Mouse (Mus musculus) forebrain, postnatal 0 days (tissue): Measurements from ENCODE around the gene Cbx7. TPM values are rescaled to one million over a fixed set of nuclear protein-coding genes. Genes with fewer than 3 reads are reported as not detected.
A peak's percentile ranks its signal among the peaks of the same experiment; 100 is the strongest.
"Not testable (repeated sequence)": the region's sequence is repeated elsewhere in the genome, so short reads cannot be mapped to it uniquely, and the experiment has no call there.

Experiments
- ATAC-seq: fragments of 200-750 bp; cut with Nextera tagmentation; 2 replicates; pipeline ENCODE4 v1.8.0; 2017; ENCODE audit warnings: mild to moderate bottlenecking, moderate library complexity
- DNase-seq: peaks from one replicate; pipeline ENCODE4 v3.0.0-alpha.2; 2015
- H3K27ac ChIP-seq: fragments of 300-500 bp; sonication (generic); 2 replicates; pipeline ENCODE4 v1.5.1; 2014; ENCODE audit warnings: low read depth, mild to moderate bottlenecking, antibody characterized with exemption, low read length, moderate library complexity, mixed read lengths
- H3K27me3 ChIP-seq: fragments of 300-500 bp; sonication (generic); 2 replicates; pipeline ENCODE4 v1.6.1; 2014; ENCODE audit warnings: mild to moderate bottlenecking, low read length, mixed read lengths; ENCODE audit not compliant: insufficient read depth
- H3K36me3 ChIP-seq: fragments of 300-500 bp; sonication (generic); 2 replicates; pipeline ENCODE4 v1.6.1; 2014; ENCODE audit warnings: mild to moderate bottlenecking, moderate library complexity; ENCODE audit not compliant: insufficient read depth
- H3K4me1 ChIP-seq: fragments of 300-500 bp; sonication (generic); 2 replicates; pipeline ENCODE4 v1.6.1; 2014; ENCODE audit warnings: antibody characterized with exemption; ENCODE audit not compliant: insufficient read depth
- H3K4me2 ChIP-seq: fragments of 300-500 bp; sonication (generic); 2 replicates; pipeline ENCODE4 v1.6.1; 2014; ENCODE audit warnings: low read depth, mild to moderate bottlenecking, moderate library complexity
- H3K4me3 ChIP-seq: fragments of 300-500 bp; sonication (generic); 2 replicates; pipeline ENCODE4 v1.5.1; 2014; ENCODE audit warnings: low read depth, low read length, mixed read lengths
- H3K9ac ChIP-seq: fragments of 300-500 bp; sonication (generic); 2 replicates; pipeline ENCODE4 v1.6.1; 2014; ENCODE audit warnings: mild to moderate bottlenecking
- H3K9me3 ChIP-seq: fragments of 300-500 bp; sonication (generic); 2 replicates; pipeline ENCODE4 v1.6.1; 2016; ENCODE audit warnings: low read length
- CTCF ChIP-seq: sonication (generic); IDR thresholded peaks from 2 replicates; pipeline ENCODE4 v1.5.1; 2016; ENCODE audit warnings: antibody characterized with exemption, control low read depth, low read depth
- WGBS: fragments of 180-500 bp; shearing (Covaris S2); extraction: QIAGEN DNeasy Blood & Tissue Kit; methylation state at CpG from one replicate; pipeline ENCODE4 v1.1.7; 2014; 5-methylcytosine and 5-hydroxymethylcytosine counted together
- polyA plus RNA-seq: library from polyadenylated mRNA; unstranded; fragments of >200 nt; fragmentation: Nextera tagmentation; extraction: Ambion mirVana; gene quantifications from 2 replicates; pipeline ENCODE4 v1.2.1, GENCODE M21; 2015
- total RNA-seq: library from RNA; depleted of rRNA; stranded (reverse); fragments of >200 nt; gene quantifications from 2 replicates; pipeline ENCODE4 v1.2.3, GENCODE M21; 2014

The Cbx7 gene
- total and polyA plus RNA-seq, 2 experiments from 2014 or later: 3.1 to 11.1 TPM

- ATAC-seq (peak; percentile 64), DNase-seq (peak; percentile 49)
- H3K36me3 ChIP-seq: peaks cover 14% of the 10 kb centered on the region; the same call in 1 of the 2 replicates
- H3K27ac ChIP-seq: no peak overlapping the region
- no peak overlapping the region for H3K4me3 ChIP-seq
- H3K9me3 ChIP-seq: no peaks in the 10 kb centered on the region
- WGBS: 85% methylated on average over 3 of the region's 3 CpGs
- no peaks in the 10 kb centered on the region for H3K27me3 ChIP-seq
- H3K4me1 ChIP-seq: no peaks in the 10 kb centered on the region
- no peak overlapping the region for H3K9ac ChIP-seq
- no peak overlapping the region for H3K4me2 ChIP-seq
- peak; percentile 69 for TF ChIP-seq CTCF
Measured at GRCm38 (mm10) chr15:79914357-79914756, 56.6 kb downstream of the Cbx7 start.

GRCm38 (mm10) chr15:79913761-79914346 lies 57.1 kb downstream of the Cbx7 start:
- ATAC-seq: no peak
- 90% methylated on average over 6 of the region's 6 CpGs for WGBS
- peaks cover 14% of the 10 kb centered on the region; the same call in 1 of the 2 replicates for H3K36me3 ChIP-seq

GRCm38 (mm10) chr15:79911339-79911738 lies 59.6 kb downstream of the Cbx7 start:
- no peak overlapping the region for H3K4me3 ChIP-seq

More at GRCm38 (mm10) chr15:79913761-79914346, 57.1 kb downstream of the Cbx7 start:
- no peak overlapping the region for H3K27ac ChIP-seq
- H3K4me2 ChIP-seq: no peak overlapping the region
- no peaks in the 10 kb centered on the region for H3K9me3 ChIP-seq
- no peak overlapping the region for H3K4me3 ChIP-seq
- TF ChIP-seq CTCF: no peak
- H3K9ac ChIP-seq: no peak overlapping the region
- H3K27me3 ChIP-seq: no peaks in the 10 kb centered on the region
- no peak for DNase-seq
- no peaks in the 10 kb centered on the region for H3K4me1 ChIP-seq

GRCm38 (mm10) chr15:79910812-79911211 lies 60.1 kb downstream of the Cbx7 start:
- not testable (repeated sequence) for H3K27ac ChIP-seq, DNase-seq, H3K9me3 ChIP-seq, ATAC-seq, H3K9ac ChIP-seq, H3K27me3 ChIP-seq, H3K4me2 ChIP-seq, H3K36me3 ChIP-seq, H3K4me1 ChIP-seq, H3K4me3 ChIP-seq
- 80% methylated on average over 1 of the region's 1 CpGs for WGBS

More at GRCm38 (mm10) chr15:79911339-79911738, 59.6 kb downstream of the Cbx7 start:
- H3K4me2 ChIP-seq: no peak overlapping the region
- no peaks in the 10 kb centered on the region for H3K4me1 ChIP-seq
- H3K36me3 ChIP-seq: no peaks in the 10 kb centered on the region
- no peak for ATAC-seq
- no peaks in the 10 kb centered on the region for H3K27me3 ChIP-seq
- no peak overlapping the region for H3K27ac ChIP-seq
- no peak for TF ChIP-seq CTCF
- no peaks in the 10 kb centered on the region for H3K9me3 ChIP-seq
- 74% methylated on average over 8 of the region's 8 CpGs for WGBS
- DNase-seq: no peak
- H3K9ac ChIP-seq: no peak overlapping the region

- not testable (repeated sequence) for H3K4me2 ChIP-seq, H3K4me1 ChIP-seq, H3K9ac ChIP-seq, ATAC-seq, DNase-seq, H3K9me3 ChIP-seq, H3K27ac ChIP-seq, H3K4me3 ChIP-seq, H3K27me3 ChIP-seq, H3K36me3 ChIP-seq
- 89% methylated on average over 3 of the region's 3 CpGs for WGBS
Measured at GRCm38 (mm10) chr15:79909006-79909405, 61.9 kb downstream of the Cbx7 start.

- H3K36me3 ChIP-seq: no peaks in the 10 kb centered on the region
- ATAC-seq (no peak), DNase-seq (no peak)
- H3K27me3 ChIP-seq: no peaks in the 10 kb centered on the region
- H3K4me1 ChIP-seq: no peaks in the 10 kb centered on the region
- no peak overlapping the region for H3K4me2 ChIP-seq
- WGBS: 41% methylated on average over 14 of the region's 14 CpGs
- TF ChIP-seq CTCF: no peak
- no peak overlapping the region for H3K4me3 ChIP-seq
- H3K9me3 ChIP-seq: no peaks in the 10 kb centered on the region
- no peak overlapping the region for H3K9ac ChIP-seq
- no peak overlapping the region for H3K27ac ChIP-seq
Measured at GRCm38 (mm10) chr15:79906855-79907254, 64.1 kb downstream of the Cbx7 start.

GRCm38 (mm10) chr15:79905211-79905610 lies 65.7 kb downstream of the Cbx7 start:
- no peak overlapping the region for H3K9ac ChIP-seq
- no peaks in the 10 kb centered on the region for H3K36me3 ChIP-seq
- no peak overlapping the region for H3K4me2 ChIP-seq
- H3K9me3 ChIP-seq: no peaks in the 10 kb centered on the region
- no peak overlapping the region for H3K4me3 ChIP-seq
- DNase-seq (no peak), ATAC-seq (no peak)
- H3K4me1 ChIP-seq: no peaks in the 10 kb centered on the region
- TF ChIP-seq CTCF: no peak
- WGBS: 54% methylated on average over 12 of the region's 12 CpGs
- no peak overlapping the region for H3K27ac ChIP-seq
- H3K27me3 ChIP-seq: no peaks in the 10 kb centered on the region

GRCm38 (mm10) chr15:79904678-79905077 lies 66.2 kb downstream of the Cbx7 start:
- not testable (repeated sequence) for H3K4me1 ChIP-seq, H3K4me3 ChIP-seq, H3K4me2 ChIP-seq, ATAC-seq, DNase-seq, H3K9ac ChIP-seq, H3K36me3 ChIP-seq, H3K27ac ChIP-seq, H3K27me3 ChIP-seq, H3K9me3 ChIP-seq
- 87% methylated on average over 11 of the region's 11 CpGs for WGBS
